Mouse (Mus musculus): ENCODE results near the gene Jazf1.

Jazf1 gene

DNA sequence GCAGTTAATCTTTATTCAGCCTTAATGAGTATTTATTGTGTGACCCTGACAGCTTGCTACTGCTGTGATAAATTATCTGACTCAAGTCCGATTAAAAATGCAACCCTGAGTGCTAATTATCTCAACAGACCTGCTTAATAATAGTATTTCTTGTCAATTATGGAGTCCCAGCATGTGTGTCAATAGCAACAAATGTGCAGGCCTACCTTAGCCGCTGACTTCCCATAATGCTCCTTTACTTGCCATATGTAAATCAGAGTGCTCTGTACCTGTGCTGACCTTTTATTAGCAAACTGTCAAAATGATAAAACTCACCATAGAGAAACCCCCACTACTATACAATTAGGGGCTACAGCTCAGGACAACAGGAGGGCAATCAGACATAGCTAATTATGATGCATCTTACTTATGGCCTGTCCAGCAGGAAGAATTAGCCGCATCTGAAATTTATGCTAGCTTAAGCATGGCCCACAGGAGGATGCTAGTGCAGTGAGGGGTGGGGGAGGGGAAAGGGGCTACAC is 209.5 kb downstream of the Jazf1 start:
- no peak for TF ChIP-seq POU5F1 (IDR thresholded peaks at IDR 0.05; ENCODE audit: borderline replicate concordance, low read length)
- no peak for TF ChIP-seq CTCF (conservative IDR thresholded peaks at IDR 0.05; ENCODE audit: low read length)
- no peak for TF ChIP-seq NANOG (IDR thresholded peaks at IDR 0.05; ENCODE audit: borderline replicate concordance, low read length)
- H3K36me3 ChIP-seq (ENCODE audit: insufficient read depth, low read length), result no peaks in the 10 kb centered on the region
- H3K4me1 ChIP-seq (replicated peaks; ENCODE audit: low read depth, low read length), result 0 out of 2 replicates have a peak, but pooled peaks cover 5% of the 10 kb centered on the region
- H3K27me3 ChIP-seq (ENCODE audit: insufficient read depth, low read length), result peaks cover 4% of the 10 kb centered on the region; the same call in 1 of the 2 replicates
- H3K4me3 ChIP-seq (replicated peaks; ENCODE audit: low read length), result no peak overlapping the region
- no peaks in the 10 kb centered on the region for H3K9me3 ChIP-seq (ENCODE audit: low read length)

DNA sequence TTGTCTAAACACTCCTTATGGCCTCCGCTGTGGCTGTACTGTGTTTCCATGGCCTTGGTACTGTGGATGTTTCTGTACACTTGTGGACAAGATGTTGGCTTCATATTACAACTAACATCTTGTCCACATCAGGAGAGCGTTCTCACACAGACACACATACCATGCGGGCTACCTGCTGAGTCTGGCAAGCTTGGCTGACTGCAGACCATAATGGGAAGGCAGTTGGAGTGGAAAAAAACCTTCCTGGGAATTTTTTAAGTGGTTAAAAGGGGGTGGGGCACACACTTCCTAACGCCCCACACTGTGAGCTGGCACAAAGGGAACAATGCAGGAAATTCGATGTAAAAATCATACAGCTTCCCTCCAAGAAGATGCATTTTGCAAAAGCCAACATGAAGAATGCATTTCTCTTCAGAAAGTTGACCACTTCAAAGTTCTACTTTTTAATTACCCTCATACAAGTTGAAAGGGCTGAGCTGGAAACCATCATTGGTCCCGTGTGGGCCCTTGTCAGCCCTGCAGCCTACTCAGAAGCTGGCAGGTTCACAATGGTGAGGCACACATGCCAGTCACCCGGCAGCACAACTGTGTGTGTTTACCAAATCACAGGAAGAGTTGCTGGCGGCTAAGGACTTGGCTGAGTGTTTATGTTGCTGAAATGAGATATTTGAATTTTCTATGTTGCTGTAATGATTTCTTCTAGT is 215.9 kb downstream of the Jazf1 start:
- H3K27me3 ChIP-seq (ENCODE audit: insufficient read depth, low read length), result no peaks in the 10 kb centered on the region; the same call in 1 of the 2 replicates

DNA sequence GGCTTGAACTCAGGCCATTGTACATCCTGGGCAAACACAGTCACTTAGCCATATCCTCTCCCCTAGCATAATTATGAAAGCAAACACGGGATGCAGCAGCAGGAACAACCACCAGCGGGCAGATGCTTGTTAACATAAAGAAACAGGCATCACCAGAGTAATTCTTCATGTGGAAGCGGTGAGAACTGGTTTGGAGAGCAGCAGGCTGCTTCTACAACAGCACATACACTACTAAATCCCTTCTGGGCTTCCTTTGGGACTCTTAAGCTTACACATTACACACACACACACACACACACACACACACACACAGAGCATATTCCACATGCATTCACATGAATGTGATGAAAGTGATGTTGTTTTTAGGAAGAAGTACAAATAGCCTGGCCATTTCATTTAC is 216.5 kb downstream of the Jazf1 start:
- no peaks in the 10 kb centered on the region for H3K36me3 ChIP-seq (ENCODE audit: insufficient read depth, low read length)
- TF ChIP-seq POU5F1 (IDR thresholded peaks at IDR 0.05; ENCODE audit: borderline replicate concordance, low read length), result no peak
- TF ChIP-seq CTCF (conservative IDR thresholded peaks at IDR 0.05; ENCODE audit: low read length), result no peak
- no peak for TF ChIP-seq NANOG (IDR thresholded peaks at IDR 0.05; ENCODE audit: borderline replicate concordance, low read length)
- H3K27me3 ChIP-seq (ENCODE audit: insufficient read depth, low read length), result no peaks in the 10 kb centered on the region; the same call in 1 of the 2 replicates
- peaks cover 13% of the 10 kb centered on the region for H3K9me3 ChIP-seq (ENCODE audit: low read length)
- no peak overlapping the region for H3K4me3 ChIP-seq (replicated peaks; ENCODE audit: low read length)
- H3K4me1 ChIP-seq (replicated peaks; ENCODE audit: low read depth, low read length), result no peaks in the 10 kb centered on the region

More for the DNA sequence above, 215.9 kb downstream of the Jazf1 start:
- no peak overlapping the region for H3K4me3 ChIP-seq (replicated peaks; ENCODE audit: low read length)
- no peaks in the 10 kb centered on the region for H3K36me3 ChIP-seq (ENCODE audit: insufficient read depth, low read length)
- H3K9me3 ChIP-seq (ENCODE audit: low read length), result peaks cover 13% of the 10 kb centered on the region
- no peaks in the 10 kb centered on the region for H3K4me1 ChIP-seq (replicated peaks; ENCODE audit: low read depth, low read length)
- TF ChIP-seq CTCF (conservative IDR thresholded peaks at IDR 0.05; ENCODE audit: low read length) (no peak), POU5F1 (IDR thresholded peaks at IDR 0.05; ENCODE audit: borderline replicate concordance, low read length) (no peak), NANOG (IDR thresholded peaks at IDR 0.05; ENCODE audit: borderline replicate concordance, low read length) (no peak)

DNA sequence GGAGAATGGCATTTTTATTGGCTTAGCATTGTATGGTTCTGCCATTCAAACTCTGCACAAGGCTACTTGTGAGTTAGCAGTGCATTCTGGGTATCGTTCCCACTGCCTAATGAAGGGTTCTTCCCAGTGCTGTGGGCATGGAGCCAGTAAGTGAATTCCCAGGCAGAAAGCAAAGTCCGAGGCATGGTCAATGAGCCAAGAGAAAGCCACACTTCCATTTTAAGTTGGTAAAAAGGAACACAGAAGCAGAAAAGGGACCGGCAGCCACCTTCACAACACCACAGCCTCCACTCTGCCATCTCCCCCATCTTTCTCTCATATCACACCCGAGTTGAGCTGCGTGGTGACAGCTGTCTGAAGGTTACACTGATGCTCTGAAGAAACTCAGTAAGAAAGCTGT is 217.4 kb downstream of the Jazf1 start:
- Histone ChIP-seq H3K4me1 (replicated peaks; ENCODE audit: low read depth, low read length) (no peaks in the 10 kb centered on the region), H3K27me3 (ENCODE audit: insufficient read depth, low read length) (no peaks in the 10 kb centered on the region; the same call in 1 of the 2 replicates), H3K9me3 (ENCODE audit: low read length) (peaks cover 13% of the 10 kb centered on the region), H3K4me3 (replicated peaks; ENCODE audit: low read length) (no peak overlapping the region), H3K36me3 (ENCODE audit: insufficient read depth, low read length) (no peaks in the 10 kb centered on the region)
- no peak for TF ChIP-seq POU5F1 (IDR thresholded peaks at IDR 0.05; ENCODE audit: borderline replicate concordance, low read length)
- no peak for TF ChIP-seq NANOG (IDR thresholded peaks at IDR 0.05; ENCODE audit: borderline replicate concordance, low read length)
- no peak for TF ChIP-seq CTCF (conservative IDR thresholded peaks at IDR 0.05; ENCODE audit: low read length)

DNA sequence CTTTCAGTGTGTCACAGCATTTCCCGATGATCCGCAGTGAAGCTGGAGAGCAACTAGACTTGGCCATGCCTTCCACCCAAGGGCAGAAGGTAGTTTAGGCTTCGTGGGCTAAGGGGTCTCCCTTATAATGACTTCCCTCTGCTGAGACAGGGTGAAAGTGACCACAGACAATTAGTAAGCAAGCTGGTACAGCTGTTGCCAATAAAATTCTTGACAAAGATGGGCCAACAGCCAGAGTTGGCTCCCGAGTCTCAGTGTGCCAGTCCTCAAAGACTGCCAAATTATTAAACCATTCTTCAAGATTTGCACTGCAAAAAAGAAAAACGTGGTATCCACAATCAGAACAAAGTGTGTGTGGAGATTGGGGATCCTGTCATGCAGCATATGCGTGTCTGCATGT is 220.2 kb downstream of the Jazf1 start:
- no peak for TF ChIP-seq CTCF (conservative IDR thresholded peaks at IDR 0.05; ENCODE audit: low read length)
- no peak for TF ChIP-seq POU5F1 (IDR thresholded peaks at IDR 0.05; ENCODE audit: borderline replicate concordance, low read length)
- no peak for TF ChIP-seq NANOG (IDR thresholded peaks at IDR 0.05; ENCODE audit: borderline replicate concordance, low read length)
- Histone ChIP-seq H3K4me3 (replicated peaks; ENCODE audit: low read length) (no peak overlapping the region), H3K4me1 (replicated peaks; ENCODE audit: low read depth, low read length) (no peaks in the 10 kb centered on the region), H3K9me3 (ENCODE audit: low read length) (peaks cover 28% of the 10 kb centered on the region), H3K36me3 (ENCODE audit: insufficient read depth, low read length) (no peaks in the 10 kb centered on the region), H3K27me3 (ENCODE audit: insufficient read depth, low read length) (peaks cover 3% of the 10 kb centered on the region; the same call in 1 of the 2 replicates)

DNA sequence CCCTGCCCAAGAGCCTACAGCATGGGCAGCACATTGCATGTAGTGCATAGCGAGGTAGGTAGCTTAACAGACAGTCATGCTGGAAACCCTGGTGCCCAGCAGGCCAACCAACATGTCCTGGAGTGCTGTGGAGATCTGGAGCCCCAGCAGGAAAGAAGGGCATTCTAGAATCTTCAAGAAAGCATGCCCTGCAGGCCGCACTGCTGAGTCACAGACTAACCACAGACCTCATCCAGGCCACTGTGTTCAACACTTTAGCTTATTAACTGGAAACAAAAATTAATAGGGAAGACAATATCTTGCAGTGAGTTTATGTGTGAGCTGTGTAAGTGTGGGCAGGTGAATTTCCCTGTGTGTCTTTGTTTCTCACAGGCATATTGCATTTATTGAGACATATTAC is 222.1 kb downstream of the Jazf1 start:
- H3K4me3 ChIP-seq (replicated peaks; ENCODE audit: low read length), result no peak overlapping the region
- no peaks in the 10 kb centered on the region for H3K4me1 ChIP-seq (replicated peaks; ENCODE audit: low read depth, low read length)
- peaks cover 32% of the 10 kb centered on the region for H3K9me3 ChIP-seq (ENCODE audit: low read length)
- peaks cover 3% of the 10 kb centered on the region; the same call in 1 of the 2 replicates for H3K27me3 ChIP-seq (ENCODE audit: insufficient read depth, low read length)
- no peaks in the 10 kb centered on the region for H3K36me3 ChIP-seq (ENCODE audit: insufficient read depth, low read length)
- no peak for TF ChIP-seq NANOG (IDR thresholded peaks at IDR 0.05; ENCODE audit: borderline replicate concordance, low read length)

DNA sequence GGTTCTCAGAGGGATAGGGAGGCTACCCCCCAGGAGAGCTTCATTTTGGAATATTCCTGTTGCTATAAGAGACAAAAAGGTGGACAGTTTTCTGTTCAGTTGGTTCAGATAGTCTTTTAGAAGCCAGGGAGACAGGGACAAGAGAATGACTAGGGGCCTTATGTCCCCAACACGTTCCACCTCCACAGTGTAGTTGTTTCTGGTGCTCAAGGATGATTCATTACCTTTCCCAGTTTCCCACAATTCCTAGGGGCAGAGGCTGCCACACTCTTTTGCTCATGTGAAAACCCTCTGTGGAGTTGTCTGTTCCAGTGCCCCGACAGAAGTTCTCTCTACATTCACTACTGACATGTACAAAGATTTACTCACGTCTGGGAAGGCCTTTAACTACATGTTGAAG is 223.7 kb downstream of the Jazf1 start:
- H3K9me3 ChIP-seq (ENCODE audit: low read length), result peaks cover 21% of the 10 kb centered on the region
- H3K36me3 ChIP-seq (ENCODE audit: insufficient read depth, low read length), result no peaks in the 10 kb centered on the region
- H3K4me3 ChIP-seq (replicated peaks; ENCODE audit: low read length), result no peak overlapping the region
- TF ChIP-seq CTCF (conservative IDR thresholded peaks at IDR 0.05; ENCODE audit: low read length) (no peak), NANOG (IDR thresholded peaks at IDR 0.05; ENCODE audit: borderline replicate concordance, low read length) (no peak), POU5F1 (IDR thresholded peaks at IDR 0.05; ENCODE audit: borderline replicate concordance, low read length) (no peak)
- peaks cover 5% of the 10 kb centered on the region; the same call in 1 of the 2 replicates for H3K4me1 ChIP-seq (replicated peaks; ENCODE audit: low read depth, low read length)
- peaks cover 3% of the 10 kb centered on the region; the same call in 1 of the 2 replicates for H3K27me3 ChIP-seq (ENCODE audit: insufficient read depth, low read length)

DNA sequence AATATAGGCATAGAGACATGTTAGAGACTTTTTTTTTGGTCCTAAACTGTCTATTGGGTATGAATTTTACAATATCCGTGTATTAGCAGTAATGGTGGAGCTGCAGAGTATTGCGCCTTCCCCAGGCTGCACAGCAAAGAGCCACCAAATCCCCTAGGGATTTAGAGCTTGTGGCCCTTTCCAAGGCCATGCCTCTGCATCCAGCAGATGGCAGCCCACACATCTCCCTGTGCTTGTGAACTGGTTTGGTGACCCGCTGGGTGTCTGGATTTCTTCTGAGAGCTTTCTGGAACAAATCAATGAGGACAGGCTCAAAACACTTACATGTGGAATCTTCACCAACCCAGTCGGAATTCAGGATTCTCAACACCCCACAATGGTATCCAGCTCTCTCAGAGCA is 225.4 kb downstream of the Jazf1 start:
- Histone ChIP-seq H3K4me3 (replicated peaks; ENCODE audit: low read length) (no peak overlapping the region), H3K4me1 (replicated peaks; ENCODE audit: low read depth, low read length) (peaks cover 12% of the 10 kb centered on the region), H3K9me3 (ENCODE audit: low read length) (peaks cover 21% of the 10 kb centered on the region), H3K36me3 (ENCODE audit: insufficient read depth, low read length) (no peaks in the 10 kb centered on the region), H3K27me3 (ENCODE audit: insufficient read depth, low read length) (0 out of 2 replicates have a peak, but pooled peaks cover 3% of the 10 kb centered on the region)
- TF ChIP-seq POU5F1 (IDR thresholded peaks at IDR 0.05; ENCODE audit: borderline replicate concordance, low read length) (no peak), NANOG (IDR thresholded peaks at IDR 0.05; ENCODE audit: borderline replicate concordance, low read length) (no peak), CTCF (conservative IDR thresholded peaks at IDR 0.05; ENCODE audit: low read length) (no peak)
